Mouse (Mus musculus) kidney, postnatal 14 days (tissue): Measurements from ENCODE around the gene Dpm1.

Experiments
- DNase-seq: peaks from one replicate; pipeline ENCODE4 v3.0.0; 2022; ENCODE audit warnings: mixed read lengths

Gene Dpm1

GRCm38 (mm10) chr2:168230026-168230728, at the start of gene Dpm1, which contains the start of the genes Gm20716 and Mocs3:
TSS of gene Dpm1 (minus strand) at chr2:168230591.
TSS of gene Gm20716 (minus strand) at chr2:168230364.
TSS of gene Mocs3 (plus strand) at chr2:168230622.
- DNase-seq: peak; percentile 91

DNA sequence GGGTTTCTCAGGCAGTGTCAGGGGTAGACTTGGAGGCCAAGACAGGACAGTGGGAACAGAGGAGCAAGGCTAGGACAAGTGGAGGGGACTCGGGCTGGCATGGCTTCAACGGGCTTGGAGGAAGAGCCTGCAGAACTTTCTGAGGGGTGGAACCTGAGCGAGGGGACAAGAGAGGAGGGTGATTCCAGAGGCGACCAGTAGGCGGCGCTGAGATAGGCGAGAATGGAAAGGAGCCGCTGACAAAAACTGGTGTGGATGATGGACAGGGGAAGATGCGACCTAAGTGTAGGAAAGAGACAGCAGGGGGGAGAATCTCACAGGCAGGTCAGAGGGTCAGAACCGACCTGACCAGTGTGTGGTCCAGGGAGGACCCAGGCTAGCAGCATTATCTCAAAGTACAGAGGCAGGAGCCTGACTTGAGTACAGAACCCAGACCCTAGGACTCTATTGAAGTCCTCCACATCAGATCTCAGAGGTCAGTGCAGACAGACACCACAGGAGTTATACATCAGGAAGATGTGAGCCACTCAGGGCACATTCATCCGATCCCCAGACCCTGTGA, 44.1 kb upstream of the Dpm1 start:
- DNase-seq: peak; percentile 63

DNA sequence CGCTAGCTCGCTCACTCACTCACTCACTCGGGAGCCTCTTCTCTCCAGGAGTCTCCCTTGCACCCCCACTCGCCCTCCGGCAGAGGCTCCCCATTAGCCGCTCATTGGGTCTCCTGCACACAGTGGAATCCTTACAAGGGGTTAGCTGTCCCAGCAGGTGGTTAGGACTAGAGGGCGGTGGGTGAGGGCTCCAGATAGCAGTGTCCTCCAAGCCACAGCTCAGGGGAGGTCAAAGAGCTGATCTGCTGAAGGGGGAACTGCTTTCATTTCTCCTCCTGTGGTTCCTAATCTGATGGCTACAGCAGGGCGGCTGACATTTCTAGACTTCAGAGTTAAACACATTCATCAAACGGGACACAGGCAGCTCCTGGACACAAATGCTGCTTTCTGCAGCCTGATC, 43.0 kb upstream of the Dpm1 start:
- no peak for DNase-seq

GRCm38 (mm10) chr2:168268033-168268432, 37.6 kb upstream of the Dpm1 start:
- peak; percentile 28 for DNase-seq

DNA sequence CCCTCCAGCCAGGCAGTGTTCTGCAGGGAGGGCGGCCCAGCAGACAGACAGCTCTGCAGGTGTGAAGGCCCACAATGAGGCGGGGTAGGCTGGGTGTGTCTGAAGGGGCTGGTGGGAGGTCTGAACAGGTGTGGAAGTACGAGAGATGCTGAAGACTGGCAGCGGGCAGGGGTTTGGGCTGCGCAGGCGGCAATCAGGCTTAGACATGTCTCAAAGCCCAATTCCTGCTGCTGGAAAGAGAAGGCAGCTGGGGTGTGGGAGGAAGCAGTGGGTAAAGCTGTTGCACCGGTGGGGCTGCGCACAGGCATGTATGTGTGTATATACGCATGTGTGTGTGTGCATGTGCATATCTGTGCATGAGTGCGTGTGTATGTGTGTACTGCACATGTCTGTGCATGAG, 30.5 kb upstream of the Dpm1 start:
- DNase-seq: no peak

DNA sequence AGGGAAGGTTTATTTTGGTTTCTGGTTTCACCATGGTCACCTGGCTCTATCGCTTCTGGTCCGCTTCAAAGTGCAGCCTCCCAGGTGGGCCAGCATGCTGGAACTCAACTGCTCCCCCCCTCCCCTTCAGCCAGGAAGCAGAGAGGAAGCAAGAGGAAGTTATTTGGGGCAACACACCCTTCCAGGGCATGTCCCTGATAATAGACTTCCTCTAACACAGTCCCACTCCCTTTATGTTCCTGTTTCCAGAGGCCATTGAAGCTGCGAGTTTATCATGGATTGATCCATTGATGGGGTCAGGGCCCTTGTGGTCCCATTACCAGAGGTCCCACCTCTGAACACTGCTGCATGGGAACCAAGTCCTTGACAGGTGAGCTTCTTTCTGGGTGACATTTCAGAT, 29.7 kb upstream of the Dpm1 start:
- DNase-seq: no peak

DNA sequence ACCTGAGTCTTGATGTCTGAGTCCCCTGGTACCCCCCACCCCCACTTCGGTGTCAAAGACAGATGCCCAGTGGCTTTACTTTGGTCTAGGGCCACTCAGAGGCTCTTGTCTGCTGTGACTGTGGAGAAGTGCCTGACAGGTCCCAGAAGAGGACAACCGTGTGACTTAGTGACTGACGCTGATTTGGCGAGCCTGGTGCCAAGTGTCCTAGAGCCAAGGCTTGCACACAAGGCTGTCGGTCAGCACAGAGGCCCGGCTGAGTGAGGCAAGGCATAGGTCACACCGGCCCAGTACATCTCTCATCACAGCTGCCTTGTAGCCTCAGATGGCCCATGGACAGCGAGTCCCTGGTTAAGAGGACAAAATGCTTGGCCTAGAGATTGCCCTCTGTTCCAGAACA, 28.7 kb upstream of the Dpm1 start:
- no peak for DNase-seq

DNA sequence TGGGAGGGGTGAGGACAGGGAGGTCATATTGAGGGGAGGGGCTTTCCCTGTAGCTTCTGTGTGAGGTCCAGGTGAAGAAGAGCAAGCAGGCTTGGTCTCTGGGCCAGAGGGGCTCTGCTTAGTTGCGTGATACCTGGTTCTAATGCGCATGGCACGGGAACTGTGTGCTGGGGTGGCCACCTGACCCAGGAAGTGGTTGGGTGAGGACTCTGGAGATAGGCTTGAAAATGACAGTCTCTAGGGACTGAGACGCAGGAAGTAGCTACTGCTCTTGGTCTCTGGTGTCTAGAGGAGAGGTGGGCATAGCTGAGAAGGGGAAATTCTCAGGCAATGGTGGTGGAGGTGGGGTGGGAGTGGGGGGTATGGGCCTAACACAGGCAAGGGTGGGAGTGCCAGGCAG, 26.8 kb upstream of the Dpm1 start:
- DNase-seq: no peak

- peak; percentile 71 for DNase-seq
These were observed 26.1 kb upstream of the Dpm1 start for GRCm38 (mm10) chr2:168256506-168256905.

DNA sequence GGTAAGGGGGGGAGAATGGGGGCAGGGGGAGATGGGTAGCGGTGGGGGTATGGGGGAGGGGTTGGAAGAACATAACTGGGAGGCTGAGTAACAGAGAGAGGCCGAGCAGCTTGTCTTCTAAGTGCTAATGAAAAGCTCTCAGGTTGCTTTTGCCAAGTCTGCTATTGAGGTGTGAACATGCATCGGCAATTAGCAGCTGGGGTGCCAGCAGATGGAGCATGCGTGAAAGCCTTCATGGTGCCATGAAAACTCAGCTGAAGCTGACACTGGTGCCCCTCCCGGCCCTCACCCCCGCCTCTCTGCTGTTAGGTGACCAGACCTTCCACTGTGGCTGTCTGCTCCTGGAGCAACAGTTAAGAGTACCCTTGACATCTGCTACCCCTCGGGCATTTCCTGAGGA, 23.4 kb upstream of the Dpm1 start:
- DNase-seq: no peak

DNA sequence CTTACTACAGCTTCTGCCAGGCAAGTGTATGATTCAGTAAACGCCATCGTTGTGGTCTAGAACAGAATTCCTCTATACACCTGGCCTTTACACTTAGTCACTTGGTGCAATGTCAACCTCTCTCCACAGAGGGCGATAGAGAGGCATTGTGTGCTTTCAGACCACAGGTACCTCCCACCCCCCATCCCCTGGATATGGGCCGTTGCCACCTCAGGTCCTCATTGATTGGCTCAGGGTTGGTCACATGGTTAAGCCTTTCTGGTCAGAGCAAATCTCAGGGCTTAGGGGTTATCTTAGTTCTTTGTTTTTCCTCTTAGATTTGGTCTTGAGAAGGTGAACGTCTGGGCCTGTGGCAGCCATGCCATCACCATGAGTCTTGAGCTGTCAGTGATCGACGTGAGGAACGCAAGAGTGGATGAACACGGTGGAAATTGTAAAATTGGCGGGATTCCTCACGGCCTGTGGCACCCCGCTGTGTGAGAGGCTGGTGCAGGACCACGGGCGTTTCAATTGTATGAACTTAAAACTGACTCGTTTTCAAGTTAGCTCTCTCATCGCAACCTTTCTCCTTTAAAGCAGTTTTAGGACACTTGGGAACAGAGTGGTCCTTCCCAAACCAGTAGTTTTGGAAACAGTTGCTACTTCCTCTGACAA, 22.4 kb upstream of the Dpm1 start:
- DNase-seq: peak; percentile 27

GRCm38 (mm10) chr2:168250270-168250669, 19.9 kb upstream of the Dpm1 start:
- peak; percentile 89 for DNase-seq

- no peak for DNase-seq
These were observed 18.5 kb upstream of the Dpm1 start for GRCm38 (mm10) chr2:168248856-168249245.

GRCm38 (mm10) chr2:168248167-168248855, 17.9 kb upstream of the Dpm1 start:
- no peak for DNase-seq

DNA sequence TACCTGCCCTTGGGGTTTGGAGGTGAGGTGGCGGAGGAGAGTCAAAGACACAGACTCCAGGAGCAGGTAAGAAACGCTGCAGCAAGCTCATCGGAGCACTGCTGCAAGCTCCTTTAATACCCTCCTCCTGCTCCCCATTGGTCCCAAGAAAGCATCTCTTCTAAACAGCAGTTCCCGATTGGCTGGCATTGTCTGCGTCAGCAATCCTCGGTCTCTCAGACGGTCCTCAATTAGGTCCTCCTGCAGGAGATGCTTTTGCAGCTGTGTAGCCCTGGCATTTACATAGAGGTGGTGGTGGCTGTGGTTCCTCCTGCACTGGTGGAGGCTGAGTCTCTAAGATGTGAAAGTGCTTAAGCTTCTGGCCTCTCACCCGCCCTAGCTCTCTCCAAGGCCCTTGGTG, 15.2 kb upstream of the Dpm1 start:
- DNase-seq: no peak

DNA sequence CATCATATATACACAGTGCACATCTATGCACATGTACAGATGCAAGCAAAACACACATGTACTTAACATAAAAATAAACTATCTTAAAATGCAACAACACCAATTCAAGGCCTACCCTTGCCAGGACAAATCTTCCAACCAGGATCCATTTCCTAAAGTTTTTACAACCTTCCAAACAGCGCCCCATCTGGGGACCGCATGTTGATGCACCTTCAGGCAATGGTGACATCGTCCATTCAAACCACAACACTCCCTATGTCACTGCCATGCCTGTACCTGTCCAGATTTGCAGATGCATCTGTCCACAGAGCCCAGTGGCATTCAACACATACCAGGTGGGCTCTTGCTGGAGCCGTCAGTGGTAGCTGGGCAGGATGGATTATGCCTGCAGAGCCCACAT, 12.9 kb upstream of the Dpm1 start:
- no peak for DNase-seq

- no peak for DNase-seq
These were observed 12.4 kb upstream of the Dpm1 start for GRCm38 (mm10) chr2:168242841-168243240.

- DNase-seq: no peak
These were observed 7.9 kb upstream of the Dpm1 start for GRCm38 (mm10) chr2:168238335-168238734.

DNA sequence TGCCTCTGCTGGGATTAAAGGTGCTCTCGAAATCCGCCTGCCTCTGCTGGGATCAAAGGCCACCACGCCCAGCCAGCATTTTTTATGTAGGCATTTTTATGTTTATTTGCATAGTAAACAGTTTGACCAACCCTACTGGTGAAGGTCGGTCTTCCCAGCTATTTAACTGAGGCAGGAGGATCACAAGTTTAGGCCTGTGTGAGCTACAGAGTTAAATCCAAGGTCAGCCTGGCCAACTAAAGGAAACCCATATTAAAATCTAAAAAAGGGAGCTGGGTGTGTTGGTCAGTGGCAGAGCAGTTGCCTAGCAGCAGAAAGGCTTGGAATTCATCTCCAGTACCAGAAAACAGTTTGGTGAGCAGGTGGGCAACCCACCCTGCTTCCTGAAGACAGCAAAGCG, 2.9 kb upstream of the Dpm1 start:
- no peak for DNase-seq

DNA sequence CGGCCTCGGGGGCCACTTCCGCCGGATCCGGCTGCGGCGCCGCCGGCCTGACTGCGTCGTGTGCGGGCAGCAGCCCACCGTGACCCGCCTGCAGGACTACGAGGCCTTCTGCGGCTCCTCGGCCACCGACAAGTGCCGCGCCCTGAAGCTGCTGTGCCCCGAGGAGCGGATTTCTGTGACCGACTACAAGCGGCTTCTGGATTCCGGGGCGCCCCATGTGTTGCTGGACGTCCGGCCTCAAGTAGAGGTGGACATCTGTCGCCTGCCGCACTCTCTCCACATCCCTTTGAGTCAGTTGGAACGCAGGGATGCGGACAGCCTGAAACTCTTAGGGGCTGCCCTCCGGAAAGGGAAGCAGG, 1.1 kb upstream of the Dpm1 start:
- DNase-seq: no peak

DNA sequence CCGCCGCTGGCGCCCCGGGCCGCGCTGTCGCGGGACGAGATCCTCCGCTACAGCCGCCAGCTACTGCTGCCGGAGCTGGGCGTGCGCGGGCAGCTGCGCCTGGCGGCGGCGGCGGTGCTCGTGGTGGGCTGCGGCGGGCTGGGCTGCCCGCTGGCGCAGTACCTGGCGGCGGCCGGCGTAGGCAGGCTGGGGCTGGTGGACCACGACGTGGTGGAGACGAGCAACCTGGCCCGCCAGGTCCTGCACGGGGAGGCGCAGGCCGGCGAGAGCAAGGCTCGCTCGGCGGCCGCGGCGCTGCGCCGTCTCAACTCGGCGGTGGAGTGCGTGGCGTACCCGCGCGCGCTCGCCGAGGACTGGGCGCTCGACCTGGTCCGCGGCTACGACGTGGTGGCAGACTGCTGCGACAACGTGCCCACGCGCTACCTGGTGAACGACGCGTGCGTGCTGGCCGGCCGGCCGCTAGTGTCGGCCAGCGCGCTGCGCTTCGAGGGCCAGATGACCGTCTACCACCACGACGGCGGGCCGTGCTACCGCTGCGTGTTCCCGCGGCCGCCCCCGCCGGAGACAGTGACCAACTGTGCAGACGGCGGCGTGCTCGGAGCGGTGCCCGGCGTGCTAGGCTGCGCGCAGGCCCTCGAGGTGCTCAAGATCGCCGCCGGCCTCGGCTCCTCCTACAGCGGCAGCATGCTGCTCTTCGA, 531 bp upstream of the Dpm1 start:
- peak; percentile 34 for DNase-seq

GRCm38 (mm10) chr2:168229116-168230025, 1.0 kb downstream of the Dpm1 start:
- peak; percentile 49 for DNase-seq
